Mouse (Mus musculus): ENCODE measurements at regions not wholly inside any gene's neighbourhood (a gene's known extent, or its start where the extent isn't known, plus 50 kb on each side); places are given as distances from the start of the nearest gene placed in this dataset.
"Not testable (repeated sequence)": the region's sequence is repeated elsewhere in the genome, so short reads cannot be mapped to it uniquely, and the experiment has no call there.

DNA sequence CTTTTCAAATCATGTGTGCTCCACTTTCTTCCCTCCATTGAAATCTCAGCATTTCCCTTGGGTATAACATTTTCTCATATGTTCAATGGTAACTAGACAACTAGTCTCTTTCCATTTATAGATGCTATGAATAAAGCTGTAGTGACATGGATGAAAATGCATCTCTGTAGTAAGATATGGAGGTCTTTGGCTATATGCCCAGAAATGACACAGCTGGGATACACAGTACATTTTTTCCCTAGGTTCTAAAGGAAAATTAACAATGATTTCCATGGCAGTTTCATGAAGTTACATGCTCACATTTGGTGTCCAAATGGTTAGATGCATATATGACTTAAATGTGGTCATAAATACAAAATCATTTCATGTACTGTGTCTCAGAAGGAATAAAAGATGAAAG lies 99.0 kb downstream of the Prl2c2 start:
- H3K27ac ChIP-seq (replicated peaks; ENCODE audit: low read depth, low read length) = no peak overlapping the region
- DNase-seq (ENCODE audit: low spot score) = no peak
- H3K4me1 ChIP-seq (ENCODE audit: control insufficient read depth, insufficient read depth, low read length) = no peaks in the 10 kb centered on the region
- H3K27me3 ChIP-seq (replicated peaks; ENCODE audit: control insufficient read depth, insufficient read depth, low read length) = no peaks in the 10 kb centered on the region
- no peaks in the 10 kb centered on the region for H3K36me3 ChIP-seq (ENCODE audit: control insufficient read depth, insufficient read depth, low read length)
- no peak overlapping the region for H3K4me3 ChIP-seq (ENCODE audit: low read depth, low read length)
- H3K9me3 ChIP-seq (ENCODE audit: control insufficient read depth, low read length) = peaks cover 45% of the 10 kb centered on the region
- no peak overlapping the region for H3K9ac ChIP-seq (ENCODE audit: low read depth, low read length)
- no peak overlapping the region for H3K4me2 ChIP-seq (ENCODE audit: low read depth, low read length)
- ATAC-seq (ENCODE audit: low read depth) = no peak

DNA sequence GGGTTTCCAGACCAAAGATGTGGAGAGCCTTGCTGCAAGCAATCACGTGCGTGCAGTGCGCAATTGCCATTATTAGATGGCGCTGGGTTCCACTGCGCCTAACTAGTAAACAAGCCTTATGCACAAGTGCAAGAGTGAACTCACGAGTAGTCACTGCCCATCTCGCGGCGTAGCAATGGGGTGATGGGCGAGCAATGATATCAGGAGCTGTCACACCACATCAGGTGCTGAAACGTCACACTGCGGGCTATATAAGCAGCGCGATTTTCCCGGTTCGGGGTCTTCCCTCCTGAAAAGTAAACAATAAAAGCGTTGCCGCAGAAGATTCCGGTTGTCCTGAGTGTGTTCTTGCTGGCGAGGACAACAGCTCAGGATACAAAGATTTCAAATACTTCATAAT lies 89.8 kb upstream of the Prl2c3 start:
- 87% methylated on average over 20 of the region's 20 CpGs for WGBS
- DNase-seq (ENCODE audit: low spot score); H3K27ac ChIP-seq (replicated peaks; ENCODE audit: low read depth, low read length); H3K27me3 ChIP-seq (replicated peaks; ENCODE audit: control insufficient read depth, insufficient read depth, low read length); ATAC-seq (ENCODE audit: low read depth); H3K9ac ChIP-seq (ENCODE audit: low read depth, low read length); H3K4me2 ChIP-seq (ENCODE audit: low read depth, low read length); H3K36me3 ChIP-seq (ENCODE audit: control insufficient read depth, insufficient read depth, low read length); H3K4me3 ChIP-seq (ENCODE audit: low read depth, low read length); H3K4me1 ChIP-seq (ENCODE audit: control insufficient read depth, insufficient read depth, low read length): not testable (repeated sequence)
- H3K9me3 ChIP-seq (ENCODE audit: control insufficient read depth, low read length) = peaks cover 40% of the 10 kb centered on the region

DNA sequence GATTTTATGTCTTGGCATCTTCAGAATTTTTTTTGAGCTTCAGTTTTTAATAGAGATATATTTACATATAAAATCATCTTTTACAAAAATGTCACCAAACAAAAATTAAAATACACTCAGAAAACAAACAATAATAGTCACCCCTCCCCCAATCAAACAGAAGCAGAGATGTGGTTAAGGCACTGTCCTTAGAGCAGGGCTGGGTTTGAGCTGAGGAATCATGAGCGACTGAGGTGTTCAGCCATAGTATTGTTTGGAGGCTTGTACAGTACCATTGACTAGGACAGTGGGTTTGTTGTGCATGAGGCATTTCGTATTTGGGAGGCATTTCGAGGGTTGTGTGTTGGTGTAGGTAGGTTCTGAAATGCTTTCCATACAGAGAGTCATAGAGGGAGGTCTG lies 79.6 kb upstream of the Prl2c3 start:
- not testable (repeated sequence) for H3K9ac ChIP-seq (ENCODE audit: low read depth, low read length); H3K4me2 ChIP-seq (ENCODE audit: low read depth, low read length); H3K27me3 ChIP-seq (replicated peaks; ENCODE audit: control insufficient read depth, insufficient read depth, low read length); H3K36me3 ChIP-seq (ENCODE audit: control insufficient read depth, insufficient read depth, low read length); H3K4me1 ChIP-seq (ENCODE audit: control insufficient read depth, insufficient read depth, low read length); H3K27ac ChIP-seq (replicated peaks; ENCODE audit: low read depth, low read length); H3K4me3 ChIP-seq (ENCODE audit: low read depth, low read length); ATAC-seq (ENCODE audit: low read depth); DNase-seq (ENCODE audit: low spot score)
- H3K9me3 ChIP-seq (ENCODE audit: control insufficient read depth, low read length) = peaks cover 12% of the 10 kb centered on the region
- WGBS = 73% methylated on average over 2 of the region's 3 CpGs

DNA sequence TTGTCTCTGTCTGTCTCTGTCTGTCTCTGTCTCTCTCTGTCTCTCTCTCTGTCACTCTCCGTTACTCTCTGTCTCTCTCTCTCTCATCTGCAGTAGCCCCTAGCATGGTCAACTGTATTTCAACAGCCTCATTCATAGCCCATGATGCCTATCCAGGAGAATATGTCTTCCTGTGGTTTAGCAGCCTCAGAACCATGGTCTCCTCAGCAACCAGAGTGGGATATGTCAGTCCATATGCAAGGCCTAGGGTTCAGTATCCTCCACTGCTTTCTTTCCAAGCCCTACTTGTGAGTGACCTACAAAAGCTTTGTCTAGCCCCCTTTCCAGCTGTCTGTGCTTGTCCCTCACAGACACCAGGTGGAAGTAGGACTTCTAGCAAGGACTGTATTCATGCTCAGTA lies 65.1 kb upstream of the Prl2c3 start:
- not testable (repeated sequence) for H3K4me1 ChIP-seq (ENCODE audit: control insufficient read depth, insufficient read depth, low read length); H3K4me2 ChIP-seq (ENCODE audit: low read depth, low read length); H3K9ac ChIP-seq (ENCODE audit: low read depth, low read length); H3K27me3 ChIP-seq (replicated peaks; ENCODE audit: control insufficient read depth, insufficient read depth, low read length); H3K27ac ChIP-seq (replicated peaks; ENCODE audit: low read depth, low read length); ATAC-seq (ENCODE audit: low read depth); H3K9me3 ChIP-seq (ENCODE audit: control insufficient read depth, low read length); DNase-seq (ENCODE audit: low spot score); H3K4me3 ChIP-seq (ENCODE audit: low read depth, low read length); H3K36me3 ChIP-seq (ENCODE audit: control insufficient read depth, insufficient read depth, low read length)
- 84% methylated on average over 1 of the region's 1 CpGs for WGBS

DNA sequence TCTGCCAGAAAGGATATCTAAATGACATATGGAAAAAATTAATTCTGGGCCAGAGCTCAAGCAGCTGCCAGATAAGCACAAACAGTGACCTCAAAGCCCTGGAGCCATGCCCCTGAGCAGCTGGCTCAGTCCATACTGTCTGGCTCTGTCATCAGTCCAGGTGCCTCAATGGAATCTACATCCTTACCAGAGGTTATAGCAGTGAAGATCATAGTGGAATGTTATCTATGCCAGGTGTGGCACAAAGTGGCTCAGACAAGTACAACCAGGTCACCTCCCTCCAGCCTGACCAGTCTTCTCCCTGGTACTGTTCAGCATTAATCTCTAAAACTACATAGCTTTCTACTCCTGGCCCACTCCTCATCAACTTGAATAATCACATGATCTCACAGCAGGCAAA lies 64.4 kb upstream of the Prl2c3 start:
- no peak overlapping the region for H3K4me2 ChIP-seq (ENCODE audit: low read depth, low read length)
- no peak overlapping the region for H3K4me3 ChIP-seq (ENCODE audit: low read depth, low read length)
- H3K4me1 ChIP-seq (ENCODE audit: control insufficient read depth, insufficient read depth, low read length) = no peaks in the 10 kb centered on the region
- H3K9ac ChIP-seq (ENCODE audit: low read depth, low read length) = no peak overlapping the region
- H3K27me3 ChIP-seq (replicated peaks; ENCODE audit: control insufficient read depth, insufficient read depth, low read length) = no peaks in the 10 kb centered on the region
- H3K36me3 ChIP-seq (ENCODE audit: control insufficient read depth, insufficient read depth, low read length) = no peaks in the 10 kb centered on the region
- H3K9me3 ChIP-seq (ENCODE audit: control insufficient read depth, low read length) = peaks cover 9% of the 10 kb centered on the region; the same call in 1 of the 2 replicates
- DNase-seq (ENCODE audit: low spot score) (peak; percentile 10), ATAC-seq (ENCODE audit: low read depth) (peak; percentile 56)
- H3K27ac ChIP-seq (replicated peaks; ENCODE audit: low read depth, low read length) = no peak overlapping the region

DNA sequence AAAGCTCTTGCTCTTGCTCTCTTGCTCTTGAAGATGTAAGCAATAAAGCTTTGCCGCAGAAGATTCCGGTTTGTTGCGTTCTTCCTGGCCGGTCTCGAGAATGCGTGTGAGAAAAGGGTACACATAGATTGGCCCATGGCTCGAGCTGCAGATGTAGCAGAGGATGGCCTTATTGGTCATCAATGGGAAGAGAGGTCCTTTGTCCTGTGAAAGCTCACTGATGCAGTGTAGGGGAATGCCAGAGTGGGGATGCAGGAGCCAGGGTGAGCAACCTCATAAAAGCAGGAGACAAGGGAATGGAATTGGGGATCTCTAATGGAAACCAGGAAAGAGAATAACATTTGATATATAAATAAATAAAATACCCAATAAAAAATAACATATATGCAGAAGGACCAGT lies 63.7 kb upstream of the Prl2c3 start:
- H3K9ac ChIP-seq (ENCODE audit: low read depth, low read length); H3K4me3 ChIP-seq (ENCODE audit: low read depth, low read length); H3K36me3 ChIP-seq (ENCODE audit: control insufficient read depth, insufficient read depth, low read length); H3K27me3 ChIP-seq (replicated peaks; ENCODE audit: control insufficient read depth, insufficient read depth, low read length); ATAC-seq (ENCODE audit: low read depth); H3K4me2 ChIP-seq (ENCODE audit: low read depth, low read length); H3K27ac ChIP-seq (replicated peaks; ENCODE audit: low read depth, low read length); H3K4me1 ChIP-seq (ENCODE audit: control insufficient read depth, insufficient read depth, low read length); DNase-seq (ENCODE audit: low spot score): not testable (repeated sequence)
- WGBS = 86% methylated on average over 7 of the region's 7 CpGs
- H3K9me3 ChIP-seq (ENCODE audit: control insufficient read depth, low read length) = peaks cover 17% of the 10 kb centered on the region; the same call in 1 of the 2 replicates

DNA sequence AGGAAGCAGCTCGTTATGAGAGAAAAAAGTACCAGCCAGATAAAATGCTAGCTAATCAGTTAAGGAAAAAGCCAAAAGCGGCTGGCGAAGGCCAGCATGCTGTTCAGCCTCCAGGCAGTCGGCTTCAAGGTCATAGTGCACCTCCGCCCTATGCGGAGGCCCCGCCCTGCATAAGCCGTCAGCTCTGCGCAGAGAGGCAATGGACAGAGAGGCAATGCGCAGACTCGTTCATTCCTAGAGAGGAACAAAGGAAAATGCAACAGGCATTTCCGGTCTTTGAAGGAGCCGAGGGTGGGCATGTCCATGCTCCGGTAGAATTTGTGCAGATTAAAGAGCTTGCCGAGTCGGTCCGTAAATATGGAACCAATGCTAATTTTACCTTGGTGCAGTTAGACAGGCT lies 61.1 kb upstream of the Prl2c3 start:
- H3K36me3 ChIP-seq (ENCODE audit: control insufficient read depth, insufficient read depth, low read length); H3K4me3 ChIP-seq (ENCODE audit: low read depth, low read length); ATAC-seq (ENCODE audit: low read depth); H3K4me2 ChIP-seq (ENCODE audit: low read depth, low read length); H3K27ac ChIP-seq (replicated peaks; ENCODE audit: low read depth, low read length); H3K27me3 ChIP-seq (replicated peaks; ENCODE audit: control insufficient read depth, insufficient read depth, low read length); DNase-seq (ENCODE audit: low spot score); H3K9ac ChIP-seq (ENCODE audit: low read depth, low read length); H3K4me1 ChIP-seq (ENCODE audit: control insufficient read depth, insufficient read depth, low read length): not testable (repeated sequence)
- H3K9me3 ChIP-seq (ENCODE audit: control insufficient read depth, low read length) = peaks cover 32% of the 10 kb centered on the region; the same call in 1 of the 2 replicates
- WGBS = 95% methylated on average over 16 of the region's 17 CpGs

DNA sequence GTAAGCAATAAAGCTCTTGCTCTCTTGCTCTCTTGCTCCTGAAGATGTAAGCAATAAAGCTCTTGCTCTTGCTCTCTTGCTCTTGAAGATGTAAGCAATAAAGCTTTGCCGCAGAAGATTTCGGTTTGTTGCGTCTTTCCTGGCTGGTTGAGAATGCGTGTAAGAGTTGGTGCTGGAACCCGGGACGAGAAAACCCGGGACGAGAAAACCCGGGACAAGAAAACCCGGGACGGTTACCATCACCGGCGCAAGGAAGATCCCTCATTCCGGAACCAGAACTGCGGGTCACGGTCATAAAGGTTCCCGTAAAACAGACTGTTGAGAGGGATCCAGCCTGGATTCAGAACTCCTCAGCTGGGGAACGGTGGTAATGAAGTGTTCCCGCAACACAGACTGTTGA lies 60.1 kb upstream of the Prl2c3 start:
- not testable (repeated sequence) for DNase-seq (ENCODE audit: low spot score); H3K4me2 ChIP-seq (ENCODE audit: low read depth, low read length); H3K36me3 ChIP-seq (ENCODE audit: control insufficient read depth, insufficient read depth, low read length); H3K4me1 ChIP-seq (ENCODE audit: control insufficient read depth, insufficient read depth, low read length); ATAC-seq (ENCODE audit: low read depth); H3K27ac ChIP-seq (replicated peaks; ENCODE audit: low read depth, low read length); H3K27me3 ChIP-seq (replicated peaks; ENCODE audit: control insufficient read depth, insufficient read depth, low read length); H3K4me3 ChIP-seq (ENCODE audit: low read depth, low read length); H3K9ac ChIP-seq (ENCODE audit: low read depth, low read length)
- 94% methylated on average over 19 of the region's 19 CpGs for WGBS
- peaks cover 32% of the 10 kb centered on the region; the same call in 1 of the 2 replicates for H3K9me3 ChIP-seq (ENCODE audit: control insufficient read depth, low read length)

Measured in embryonic facial prominence, embryonic 14.5 days (tissue).